Mouse (Mus musculus) stomach, postnatal 0 days (tissue): ENCODE results near the gene Tgoln1.

Source experiments
- CTCF ChIP-seq: IDR thresholded peaks from 2 replicates; pipeline ENCODE4 v1.5.1; 2016; ENCODE audit warnings: antibody characterized with exemption, low read depth, mild to moderate bottlenecking, moderate library complexity
- EP300 ChIP-seq: optimal IDR thresholded peaks from 2 replicates; pipeline ENCODE3; 2016; ENCODE audit warnings: antibody characterized with exemption

DNA sequence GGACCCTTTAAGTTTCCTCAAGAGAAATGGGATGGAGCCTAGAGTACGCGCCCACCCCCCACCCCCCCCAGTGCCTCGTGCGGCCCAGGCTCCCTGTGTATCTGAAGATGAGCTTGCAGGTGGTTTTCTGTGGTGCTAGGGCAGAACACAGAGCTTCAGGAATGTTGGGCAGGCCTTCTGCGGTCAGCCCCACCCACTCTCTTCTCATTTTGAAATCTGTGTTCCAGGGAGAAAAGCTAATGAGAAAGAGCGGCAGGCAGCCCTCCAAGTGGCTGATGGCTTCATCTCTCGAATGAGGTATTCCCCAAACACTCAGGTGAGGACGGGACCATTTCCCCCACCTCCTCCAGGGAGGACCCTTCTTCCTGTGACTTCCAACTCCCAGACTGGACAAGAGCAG is 56.0 kb downstream of the Tgoln1 start:
- no peak for TF ChIP-seq EP300
- TF ChIP-seq CTCF: no peak
